Mouse (Mus musculus): ENCODE measurements at regions not wholly inside any gene's neighbourhood (a gene's known extent, or its start where the extent isn't known, plus 50 kb on each side); places are given as distances from the start of the nearest gene placed in this dataset.

DNA sequence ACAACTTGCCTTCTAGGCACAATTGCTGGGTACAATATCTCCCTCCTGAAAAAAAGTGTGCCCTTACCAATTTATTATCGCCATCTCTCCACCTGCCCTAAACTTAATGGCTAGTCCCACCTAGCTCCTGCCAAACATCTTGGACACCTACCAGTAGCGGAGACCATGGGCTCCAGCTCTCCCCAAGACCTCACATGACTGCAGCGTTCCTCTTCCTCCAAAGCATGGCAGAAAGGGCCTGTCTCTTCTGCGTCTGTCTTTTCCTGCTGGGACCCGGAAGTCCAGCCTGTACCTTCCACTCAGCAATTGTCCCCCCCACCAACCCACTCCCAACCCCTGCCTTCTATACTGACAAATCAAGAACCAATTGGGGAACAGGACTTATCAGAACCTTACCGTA lies 63.1 kb upstream of the Usp24 start:
- no peak overlapping the region for H3K4me3 ChIP-seq (replicated peaks; ENCODE audit: low read length)
- ATAC-seq (ENCODE audit: low FRiP score, low read depth) (no peak), DNase-seq (ENCODE audit: low spot score) (no peak)
- TF ChIP-seq POLR2A (IDR thresholded peaks at IDR 0.05; ENCODE audit: borderline replicate concordance, extremely low read depth, insufficient read depth, insufficient read length), result no peak
- no peak overlapping the region for H3K4me2 ChIP-seq (replicated peaks; ENCODE audit: low read depth, low read length, severe bottlenecking)
- H3K27ac ChIP-seq (replicated peaks; ENCODE audit: low read depth, low read length), result no peak overlapping the region
- H3K36me3 ChIP-seq (ENCODE audit: control insufficient read depth, insufficient read depth, low read length), result no peaks in the 10 kb centered on the region
- 89% methylated on average over 6 of the region's 6 CpGs for WGBS
- H3K9me3 ChIP-seq (ENCODE audit: control insufficient read depth, low read length), result no peaks in the 10 kb centered on the region
- no peaks in the 10 kb centered on the region for H3K27me3 ChIP-seq (ENCODE audit: control insufficient read depth, insufficient read depth, low read length)
- peaks cover 7% of the 10 kb centered on the region for H3K4me1 ChIP-seq (ENCODE audit: control insufficient read depth, insufficient read depth, low read length)
- H3K9ac ChIP-seq (ENCODE audit: low read depth, low read length, severe bottlenecking), result no peak overlapping the region

- no peaks in the 10 kb centered on the region for H3K9me3 ChIP-seq (ENCODE audit: control insufficient read depth, low read length)
- no peak for TF ChIP-seq POLR2A (IDR thresholded peaks at IDR 0.05; ENCODE audit: borderline replicate concordance, extremely low read depth, insufficient read depth, insufficient read length)
These were observed 61.1 kb upstream of the Usp24 start for GRCm38 (mm10) chr4:106254761-106255475.

GRCm38 (mm10) chr4:106255959-106256609 lies 59.9 kb upstream of the Usp24 start:
- Histone ChIP-seq H3K9ac (ENCODE audit: low read depth, low read length, severe bottlenecking) (no peak overlapping the region), H3K27me3 (ENCODE audit: control insufficient read depth, insufficient read depth, low read length) (no peaks in the 10 kb centered on the region), H3K4me1 (ENCODE audit: control insufficient read depth, insufficient read depth, low read length) (peaks cover 7% of the 10 kb centered on the region), H3K36me3 (ENCODE audit: control insufficient read depth, insufficient read depth, low read length) (no peaks in the 10 kb centered on the region), H3K4me2 (replicated peaks; ENCODE audit: low read depth, low read length, severe bottlenecking) (no peak overlapping the region), H3K9me3 (ENCODE audit: control insufficient read depth, low read length) (no peaks in the 10 kb centered on the region), H3K27ac (replicated peaks; ENCODE audit: low read depth, low read length) (no peak overlapping the region), H3K4me3 (replicated peaks; ENCODE audit: low read length) (no peak overlapping the region)
- DNase-seq (ENCODE audit: low spot score) (peak; percentile 44), ATAC-seq (ENCODE audit: low FRiP score, low read depth) (peak; percentile 47)
- no peak for TF ChIP-seq POLR2A (IDR thresholded peaks at IDR 0.05; ENCODE audit: borderline replicate concordance, extremely low read depth, insufficient read depth, insufficient read length)

More at GRCm38 (mm10) chr4:106254761-106255475, 61.1 kb upstream of the Usp24 start:
- H3K4me1 ChIP-seq (ENCODE audit: control insufficient read depth, insufficient read depth, low read length), result peaks cover 7% of the 10 kb centered on the region
- no peaks in the 10 kb centered on the region for H3K36me3 ChIP-seq (ENCODE audit: control insufficient read depth, insufficient read depth, low read length)
- no peak for ATAC-seq (ENCODE audit: low FRiP score, low read depth)
- H3K9ac ChIP-seq (ENCODE audit: low read depth, low read length, severe bottlenecking), result no peak overlapping the region
- H3K4me2 ChIP-seq (replicated peaks; ENCODE audit: low read depth, low read length, severe bottlenecking), result no peak overlapping the region
- no peak overlapping the region for H3K27ac ChIP-seq (replicated peaks; ENCODE audit: low read depth, low read length)
- no peak for DNase-seq (ENCODE audit: low spot score)
- no peak overlapping the region for H3K4me3 ChIP-seq (replicated peaks; ENCODE audit: low read length)
- 72% methylated on average over 3 of the region's 3 CpGs for whole genome bisulfite sequencing
- no peaks in the 10 kb centered on the region for H3K27me3 ChIP-seq (ENCODE audit: control insufficient read depth, insufficient read depth, low read length)

DNA sequence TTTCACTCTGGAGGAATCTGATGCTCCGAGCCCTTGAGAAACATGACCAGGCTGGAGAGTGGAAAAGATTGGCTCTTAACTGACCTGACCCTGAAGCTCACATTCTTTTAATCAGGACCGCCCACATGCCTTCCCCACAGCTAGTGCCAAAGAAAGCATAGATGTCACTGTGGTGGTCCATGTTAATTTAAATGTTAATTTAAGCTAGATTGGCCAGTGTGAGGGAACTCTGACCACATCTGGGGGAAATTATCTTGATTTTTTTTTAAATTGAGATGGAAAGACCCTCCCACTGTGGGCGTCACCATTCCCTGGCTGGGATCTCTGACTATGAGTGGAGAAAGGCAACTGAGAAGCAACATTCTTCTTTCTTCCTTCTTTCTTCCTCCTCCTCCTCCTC lies 54.6 kb upstream of the Usp24 start:
- DNase-seq (ENCODE audit: low spot score), result peak; percentile 16

GRCm38 (mm10) chr4:106261901-106262560 lies 54.0 kb upstream of the Usp24 start:
- WGBS, result 59% methylated on average over 3 of the region's 3 CpGs
- Histone ChIP-seq H3K27me3 (ENCODE audit: control insufficient read depth, insufficient read depth, low read length) (no peaks in the 10 kb centered on the region), H3K4me1 (ENCODE audit: control insufficient read depth, insufficient read depth, low read length) (peaks cover 3% of the 10 kb centered on the region; the same call in 1 of the 2 replicates), H3K9ac (ENCODE audit: low read depth, low read length, severe bottlenecking) (no peak overlapping the region), H3K27ac (replicated peaks; ENCODE audit: low read depth, low read length) (no peak overlapping the region), H3K36me3 (ENCODE audit: control insufficient read depth, insufficient read depth, low read length) (no peaks in the 10 kb centered on the region), H3K4me3 (replicated peaks; ENCODE audit: low read length) (no peak overlapping the region), H3K9me3 (ENCODE audit: control insufficient read depth, low read length) (no peaks in the 10 kb centered on the region), H3K4me2 (replicated peaks; ENCODE audit: low read depth, low read length, severe bottlenecking) (no peak overlapping the region)
- peak; percentile 13 for DNase-seq (ENCODE audit: low spot score)
- no peak for TF ChIP-seq POLR2A (IDR thresholded peaks at IDR 0.05; ENCODE audit: borderline replicate concordance, extremely low read depth, insufficient read depth, insufficient read length)
- no peak for ATAC-seq (ENCODE audit: low FRiP score, low read depth)

More for the DNA sequence above, 54.6 kb upstream of the Usp24 start:
- no peak overlapping the region for H3K27ac ChIP-seq (replicated peaks; ENCODE audit: low read depth, low read length)
- H3K9me3 ChIP-seq (ENCODE audit: control insufficient read depth, low read length), result no peaks in the 10 kb centered on the region
- TF ChIP-seq POLR2A (IDR thresholded peaks at IDR 0.05; ENCODE audit: borderline replicate concordance, extremely low read depth, insufficient read depth, insufficient read length), result no peak
- H3K9ac ChIP-seq (ENCODE audit: low read depth, low read length, severe bottlenecking), result no peak overlapping the region
- WGBS, result 76% methylated on average over 3 of the region's 3 CpGs
- H3K27me3 ChIP-seq (ENCODE audit: control insufficient read depth, insufficient read depth, low read length), result no peaks in the 10 kb centered on the region
- H3K4me2 ChIP-seq (replicated peaks; ENCODE audit: low read depth, low read length, severe bottlenecking), result no peak overlapping the region
- H3K36me3 ChIP-seq (ENCODE audit: control insufficient read depth, insufficient read depth, low read length), result no peaks in the 10 kb centered on the region
- H3K4me3 ChIP-seq (replicated peaks; ENCODE audit: low read length), result no peak overlapping the region
- ATAC-seq (ENCODE audit: low FRiP score, low read depth), result no peak
- peaks cover 6% of the 10 kb centered on the region for H3K4me1 ChIP-seq (ENCODE audit: control insufficient read depth, insufficient read depth, low read length)
